Mouse (Mus musculus) cortical plate, adult 2 months (tissue): ENCODE measurements around the gene Slc9a3.

Experiments
- CTCF ChIP-seq: fragments of 200-500 bp; IDR thresholded peaks from 2 replicates; pipeline ENCODE4 v1.5.1; 2011; ENCODE audit warnings: mild to moderate bottlenecking, control low read depth, low read length; ENCODE audit not compliant: insufficient read depth; ENCODE audit errors: extremely low read depth
- POLR2A ChIP-seq: fragments of 200-500 bp; IDR thresholded peaks from 2 replicates; pipeline ENCODE4 v1.6.1; 2011; ENCODE audit warnings: mild to moderate bottlenecking, low read length, control low read depth; ENCODE audit not compliant: insufficient read depth; ENCODE audit errors: extremely low read depth

DNA sequence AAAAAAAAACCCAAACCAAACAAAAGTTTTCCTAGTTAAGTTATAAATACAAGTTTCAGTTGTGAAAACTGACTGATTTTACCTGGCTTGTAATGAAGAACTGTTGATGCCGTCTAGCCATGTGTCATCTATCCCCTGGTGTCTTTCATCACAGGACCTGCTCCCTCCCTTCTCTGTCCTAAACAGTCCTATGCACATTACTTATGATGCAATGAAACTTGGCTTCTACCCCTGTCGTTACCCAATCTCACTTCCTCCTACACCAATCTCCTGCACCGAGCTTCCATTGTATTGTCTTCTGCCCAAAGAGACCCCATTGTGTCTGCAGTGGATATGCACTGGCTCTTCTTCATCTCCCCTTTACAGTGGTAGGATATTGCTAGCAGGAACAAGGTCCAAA is 31.0 kb upstream of the Slc9a3 start:
- TF ChIP-seq CTCF, result no peak
- no peak for TF ChIP-seq POLR2A
